Mouse (Mus musculus) CD4-positive, CD25-positive, alpha-beta regulatory T cell, adult 4 months (primary cell): ENCODE results near the gene Dnase1l3. TPM values are rescaled to one million over a fixed set of nuclear protein-coding genes. Genes with fewer than 3 reads are reported as not detected.

Experiments
- ATAC-seq: one replicate; pipeline ENCODE4 v1.8.0; 2017
- polyA plus RNA-seq, 2 experiments: library from polyadenylated mRNA; unstranded; fragments of 100-300 nt; shearing (Covaris generic); gene quantifications; one replicate each; pipeline ENCODE4 v1.2.1; 2017

Gene Dnase1l3
- 1 to 10 TPM; 4.6 to 8.5 TPM for polyA plus RNA-seq

DNA sequence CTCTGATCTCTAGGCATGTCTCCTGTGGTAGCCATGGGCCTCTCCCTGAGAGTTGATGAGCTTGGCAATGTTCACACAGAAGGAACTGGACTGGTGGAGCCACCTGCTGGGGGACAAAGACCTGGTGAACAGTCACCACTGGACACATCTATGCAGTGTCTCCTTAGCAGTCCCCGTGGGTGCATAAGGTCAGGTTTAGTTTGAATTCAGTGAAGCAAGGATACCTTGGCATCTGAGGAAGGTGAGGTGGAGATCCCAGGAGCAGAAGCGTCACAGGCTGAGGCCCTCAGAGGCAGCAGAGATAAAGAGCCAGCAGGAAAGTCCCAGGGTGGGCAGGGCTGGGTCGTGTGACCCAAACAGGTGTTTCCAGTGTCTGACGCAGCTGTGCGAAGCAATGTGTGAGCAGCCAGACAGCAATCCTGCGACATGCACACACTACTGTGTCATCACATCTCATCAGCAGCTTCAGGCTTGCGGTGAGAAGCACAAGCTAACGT lies at the start of gene Dnase1l3:
TSS of gene Dnase1l3 (minus strand) at position 303 of the 497 bp plus-strand sequence.
- ATAC-seq = peak; percentile 25

GRCm38 (mm10) chr14:8042577-8042976 lies 48.2 kb upstream of the Dnase1l3 start:
- ATAC-seq = no peak

GRCm38 (mm10) chr14:8042120-8042519 lies 47.7 kb upstream of the Dnase1l3 start:
- no peak for ATAC-seq

DNA sequence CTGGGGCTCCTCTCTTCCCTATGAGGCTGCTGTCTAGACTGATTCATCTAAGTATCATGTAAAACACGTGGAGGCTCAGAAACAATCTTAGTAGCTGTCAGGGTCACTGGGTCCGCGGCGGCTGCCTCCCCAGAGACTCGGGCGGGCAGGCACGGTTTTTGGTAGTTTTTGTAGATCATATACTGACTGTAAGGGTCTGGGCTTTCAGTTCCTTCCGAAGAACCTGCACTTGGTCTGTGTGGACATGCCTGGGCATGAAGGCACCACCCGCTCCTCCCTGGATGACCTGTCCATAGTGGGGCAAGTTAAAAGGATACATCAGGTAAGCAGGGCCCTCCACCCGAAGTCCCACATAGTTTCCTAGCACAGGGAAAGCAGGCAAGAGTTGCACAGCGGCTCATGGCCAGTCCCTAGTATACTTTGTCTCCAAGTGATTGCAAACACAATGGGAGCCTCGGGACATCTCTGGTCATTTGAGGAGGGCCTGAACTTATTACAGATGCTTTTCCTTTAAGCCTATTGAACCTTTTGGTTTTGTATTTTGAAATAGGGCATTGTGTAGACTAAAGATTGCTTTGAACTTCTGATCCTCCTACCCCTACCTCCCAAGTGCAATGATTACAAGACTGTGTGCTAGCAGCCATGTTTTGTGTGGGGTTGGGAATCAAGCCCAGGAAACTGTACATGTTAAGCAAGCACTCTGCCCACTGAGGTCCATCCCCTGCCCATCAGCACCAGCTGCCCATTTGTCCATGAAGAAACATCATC lies 46.7 kb upstream of the Dnase1l3 start:
- no peak for ATAC-seq

- ATAC-seq = no peak
Measured at GRCm38 (mm10) chr14:8040179-8040578, 45.8 kb upstream of the Dnase1l3 start.

- ATAC-seq = no peak
Measured at GRCm38 (mm10) chr14:8038791-8039448, 44.5 kb upstream of the Dnase1l3 start.

GRCm38 (mm10) chr14:8038150-8038549 lies 43.8 kb upstream of the Dnase1l3 start:
- ATAC-seq = no peak

- ATAC-seq = no peak
Measured at GRCm38 (mm10) chr14:8036406-8036805, 42.0 kb upstream of the Dnase1l3 start.

DNA sequence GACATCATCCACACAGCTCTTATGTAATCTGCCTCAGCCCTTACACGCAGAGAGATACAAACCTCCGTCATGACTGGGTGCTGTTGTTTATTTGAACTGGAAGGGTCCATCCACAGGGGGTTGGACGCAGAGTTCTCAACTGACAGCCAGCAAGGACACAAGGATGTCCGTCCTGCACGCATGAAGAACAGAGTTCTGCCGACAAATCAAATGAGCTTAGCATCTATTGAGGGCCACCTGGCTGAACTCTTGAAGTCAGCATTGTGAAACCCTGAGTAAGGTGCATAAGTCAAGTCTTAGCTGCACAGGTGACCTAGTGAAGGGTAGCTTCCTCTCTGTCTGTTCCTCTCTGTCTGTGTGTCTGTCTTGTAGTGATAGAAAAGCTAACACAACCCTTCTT lies 41.6 kb upstream of the Dnase1l3 start:
- ATAC-seq = no peak

DNA sequence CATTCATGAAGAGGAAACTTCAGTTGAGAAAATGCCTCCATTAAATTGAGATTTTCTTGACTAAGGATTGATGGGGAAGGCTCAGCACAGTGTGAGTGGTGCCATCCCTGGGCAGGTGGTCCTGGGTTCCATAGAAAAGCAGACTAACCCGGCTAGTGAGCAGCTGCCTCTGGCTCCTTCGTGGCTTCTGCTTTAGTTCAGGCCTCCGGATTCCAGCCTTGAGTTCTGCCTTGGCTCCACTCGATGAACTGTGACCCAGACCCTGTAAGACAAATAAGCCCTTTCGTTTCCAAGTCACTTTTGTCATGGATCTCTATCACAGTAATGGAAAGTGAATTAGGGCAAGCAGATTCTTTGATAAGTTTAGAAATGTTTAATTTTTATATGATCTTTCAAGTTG lies 40.2 kb upstream of the Dnase1l3 start:
- no peak for ATAC-seq

- no peak for ATAC-seq
Measured at GRCm38 (mm10) chr14:8032087-8032944, 37.9 kb upstream of the Dnase1l3 start.

- ATAC-seq = no peak
Measured at GRCm38 (mm10) chr14:8030535-8030934, 36.2 kb upstream of the Dnase1l3 start.

DNA sequence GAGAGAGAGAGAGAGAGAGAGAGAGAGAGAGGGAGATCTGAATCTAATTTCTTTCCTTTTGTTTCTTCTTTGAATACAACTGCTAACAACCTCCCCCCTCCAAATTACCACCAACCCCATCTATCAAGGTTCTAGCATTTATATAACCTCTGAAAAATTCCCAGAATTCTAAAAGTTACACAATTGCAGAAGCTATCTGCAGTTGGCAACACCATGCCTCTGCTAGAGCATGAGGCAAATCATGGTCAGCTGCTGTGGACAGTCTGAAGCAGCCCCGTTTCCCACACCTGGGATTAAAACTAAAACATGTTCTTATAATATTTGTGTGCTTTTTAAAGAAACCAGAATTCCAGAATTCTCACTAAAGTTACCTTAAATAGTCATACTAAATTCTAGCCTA lies 35.4 kb upstream of the Dnase1l3 start:
- ATAC-seq = no peak

- ATAC-seq = no peak
Measured at GRCm38 (mm10) chr14:8028086-8028485, 33.7 kb upstream of the Dnase1l3 start.

GRCm38 (mm10) chr14:8026769-8027531 lies 32.6 kb upstream of the Dnase1l3 start:
- ATAC-seq = no peak

DNA sequence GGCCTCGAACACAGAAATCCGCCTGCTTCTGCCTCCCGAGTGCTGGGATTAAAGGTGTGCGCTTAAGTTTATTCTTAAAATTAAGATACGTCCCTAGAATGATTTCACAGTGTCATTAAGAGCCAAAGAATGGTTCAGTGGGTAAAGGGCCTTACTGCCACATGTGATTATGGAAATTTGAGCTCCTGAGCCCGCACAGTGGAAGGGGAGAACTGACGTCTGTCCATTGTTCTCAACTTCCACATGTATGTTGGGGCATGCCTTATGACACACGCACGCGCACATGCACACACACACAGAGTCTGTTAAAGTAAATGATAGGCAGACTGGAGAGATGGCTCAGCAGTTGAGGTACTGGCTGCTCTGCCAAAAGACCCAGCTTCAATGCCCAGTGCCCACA lies 30.6 kb upstream of the Dnase1l3 start:
- no peak for ATAC-seq

- no peak for ATAC-seq
Measured at GRCm38 (mm10) chr14:8024469-8024868, 30.1 kb upstream of the Dnase1l3 start.

DNA sequence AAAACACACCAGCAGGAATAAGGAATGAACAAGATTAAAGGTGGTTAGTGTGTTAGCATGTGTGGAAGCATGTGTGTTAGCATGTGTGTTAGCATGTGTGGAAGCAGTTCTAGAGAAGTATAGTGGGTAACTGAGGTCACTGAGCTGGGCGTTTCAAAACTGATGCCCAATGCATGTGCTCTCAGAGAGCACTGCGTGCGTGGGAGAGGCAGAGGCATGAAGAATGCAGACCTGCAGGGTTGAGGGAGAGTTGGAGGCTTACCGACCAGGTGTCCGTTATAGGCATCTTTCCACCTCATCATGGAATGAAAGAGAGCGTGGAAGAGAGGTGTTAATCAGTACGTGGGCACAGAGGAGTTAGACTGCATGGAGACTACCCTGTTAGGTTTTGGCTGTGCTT lies 26.2 kb upstream of the Dnase1l3 start:
- ATAC-seq = no peak

- no peak for ATAC-seq
Measured at GRCm38 (mm10) chr14:8020011-8020410, 25.6 kb upstream of the Dnase1l3 start.

DNA sequence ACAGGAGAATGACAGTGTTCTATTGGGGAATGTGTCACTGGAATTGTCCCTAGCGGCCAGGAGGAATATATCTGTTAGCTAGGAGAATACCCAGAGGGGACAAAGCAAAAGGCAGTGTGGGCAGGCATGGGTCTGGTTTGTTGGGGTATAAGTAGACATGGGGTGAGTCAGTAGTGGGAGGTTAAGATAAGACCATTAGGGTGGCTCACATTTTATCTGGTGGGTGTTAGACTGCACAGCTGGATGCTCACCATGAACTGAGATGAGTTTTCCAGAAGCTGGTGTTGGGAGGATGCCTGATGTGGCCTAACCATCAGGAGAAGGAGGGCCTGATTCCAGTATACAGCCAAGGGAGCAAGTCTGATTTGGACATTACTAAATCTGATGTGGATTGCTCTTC lies 22.6 kb upstream of the Dnase1l3 start:
- ATAC-seq = no peak

DNA sequence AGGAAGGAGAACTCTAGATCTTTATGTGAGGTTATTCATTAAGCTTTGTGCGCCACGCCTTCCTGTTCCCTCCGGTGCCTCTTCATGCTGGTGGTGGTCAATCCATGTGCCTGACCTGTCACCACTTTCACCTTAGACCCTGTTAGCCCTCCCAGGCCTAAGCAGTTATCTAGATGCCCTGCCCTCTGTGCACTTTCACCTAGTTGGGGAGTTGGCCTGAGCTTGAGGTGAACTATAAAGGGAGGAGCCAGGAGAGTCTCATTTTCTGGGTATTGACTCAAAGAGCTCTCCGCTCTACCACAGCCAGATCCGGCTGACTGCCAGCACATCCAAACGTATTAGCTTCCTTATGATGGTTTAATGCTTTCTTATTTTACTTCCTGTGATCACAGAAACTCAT lies 21.9 kb upstream of the Dnase1l3 start:
- ATAC-seq = no peak

DNA sequence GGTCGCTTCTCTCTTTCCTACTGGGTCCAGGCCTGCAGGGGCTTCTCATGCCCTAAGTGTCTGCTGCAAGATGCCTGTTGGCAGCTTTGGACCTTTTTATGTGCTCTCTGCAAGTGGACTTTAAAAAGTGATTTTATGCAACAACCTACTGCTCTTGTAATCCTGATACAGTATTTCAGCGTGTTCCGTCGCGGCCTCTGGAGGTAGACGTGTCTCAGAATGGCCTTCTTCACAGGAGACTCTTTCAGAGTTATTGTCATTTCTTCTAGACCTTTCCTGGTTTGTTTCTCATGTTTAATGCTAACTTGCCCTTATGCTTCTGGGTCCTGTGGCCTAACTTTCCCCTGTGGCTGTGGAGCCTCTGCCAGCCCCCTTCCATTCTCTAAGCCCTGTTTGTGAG lies 21.4 kb upstream of the Dnase1l3 start:
- ATAC-seq = no peak
